Mouse (Mus musculus) brown adipose tissue, adult 24 weeks (tissue): ENCODE data around the gene Specc1. TPM values are rescaled to one million over a fixed set of nuclear protein-coding genes. Genes with fewer than 3 reads are reported as not detected.

Source experiments
- H3K27ac ChIP-seq: fragments of 200-500 bp; replicated peaks from 2 replicates; pipeline ENCODE4 v1.5.1; 2012; ENCODE audit warnings: low read depth, mild to moderate bottlenecking, low read length
- H3K4me1 ChIP-seq: fragments of 200-500 bp; 2 replicates; pipeline ENCODE4 v1.6.1; 2012; ENCODE audit warnings: low read length, mixed read lengths; ENCODE audit not compliant: control insufficient read depth, insufficient read depth, insufficient read length
- H3K4me3 ChIP-seq: fragments of 200-500 bp; 2 replicates; pipeline ENCODE4 v1.5.1; 2012; ENCODE audit warnings: low read depth, mild to moderate bottlenecking, low read length, moderate library complexity; ENCODE audit not compliant: insufficient read depth
- polyA plus RNA-seq: library from polyadenylated mRNA; stranded (reverse); fragments of >200 nt; gene quantifications from 2 replicates; pipeline ENCODE4 v1.2.4, GENCODE M21; 2012; ENCODE audit not compliant: missing spikeins, insufficient read depth, insufficient read length

Gene Specc1
- polyA plus RNA-seq, 1 experiment: 2.5 TPM

- no peaks in the 10 kb centered on the region for H3K4me1 ChIP-seq
- no peak overlapping the region for H3K27ac ChIP-seq
- H3K4me3 ChIP-seq: no peak overlapping the region
These were observed 118.0 kb downstream of the Specc1 start for GRCm38 (mm10) chr11:62074578-62074977.

DNA sequence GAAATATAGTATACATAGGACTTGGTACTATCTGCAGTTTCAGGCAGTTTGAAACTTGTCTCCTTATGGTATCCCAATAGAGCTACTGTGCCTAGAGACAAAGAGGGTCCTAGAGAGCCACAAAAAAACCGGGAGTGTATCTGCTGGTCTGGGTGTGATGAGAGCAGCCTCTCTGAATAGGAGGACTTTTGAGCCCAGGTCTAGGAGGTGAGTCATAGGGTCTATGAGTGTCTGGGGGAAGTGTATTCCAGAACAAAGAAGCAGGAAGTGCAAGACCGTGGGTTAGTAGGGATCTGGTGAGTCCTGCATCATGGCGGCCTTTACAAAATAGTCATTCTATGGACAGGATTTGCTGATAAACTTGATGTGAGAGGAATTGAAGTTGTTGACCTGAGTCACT, 118.5 kb downstream of the Specc1 start:
- no peaks in the 10 kb centered on the region for H3K4me1 ChIP-seq
- no peak overlapping the region for H3K4me3 ChIP-seq
- no peak overlapping the region for H3K27ac ChIP-seq

- no peaks in the 10 kb centered on the region for H3K4me1 ChIP-seq
- no peak overlapping the region for H3K4me3 ChIP-seq
- no peak overlapping the region for H3K27ac ChIP-seq
These were observed 119.0 kb downstream of the Specc1 start for GRCm38 (mm10) chr11:62075551-62075950.

DNA sequence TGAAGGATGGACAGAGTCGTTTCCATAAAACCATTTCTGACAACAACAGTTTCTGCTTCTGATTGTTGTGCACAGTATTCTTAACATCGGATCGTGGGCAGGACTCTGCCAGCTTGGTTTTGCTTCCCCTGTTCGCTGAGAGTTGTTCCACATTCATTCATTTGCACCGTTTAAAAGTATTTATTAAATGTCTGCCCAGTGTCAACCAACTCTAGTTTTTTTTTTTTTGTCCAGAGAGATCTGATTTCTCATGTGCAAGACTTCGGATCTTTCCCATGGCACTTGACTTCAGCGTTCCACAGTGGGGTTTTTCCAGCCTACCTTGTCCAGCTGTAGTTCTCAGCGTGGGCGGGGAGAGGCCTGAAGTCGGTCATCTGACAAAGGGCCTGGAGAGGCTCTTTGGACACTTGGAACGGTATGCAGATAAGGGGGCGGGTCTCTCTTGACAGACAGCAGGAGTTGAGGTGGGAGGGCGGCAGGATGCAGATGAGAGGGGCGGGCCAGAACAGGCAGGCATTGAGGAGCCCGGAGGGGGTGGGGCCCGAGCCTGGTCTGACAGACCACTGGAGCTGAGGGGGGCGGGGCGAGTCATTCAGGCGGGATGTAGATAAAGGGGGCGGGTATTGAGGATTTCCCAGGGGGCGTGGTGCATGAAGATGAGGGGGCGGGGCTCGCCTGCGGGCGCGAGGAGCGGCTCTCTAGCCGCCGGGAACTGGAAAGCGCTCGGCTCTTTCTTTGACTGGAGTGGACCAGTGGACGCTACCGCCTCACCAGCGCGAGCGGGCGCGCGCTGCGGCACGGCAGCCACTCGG, 120.0 kb downstream of the Specc1 start:
- H3K4me3 ChIP-seq: peak overlapping the region; percentile 54
- H3K4me1 ChIP-seq: no peaks in the 10 kb centered on the region
- H3K27ac ChIP-seq: no peak overlapping the region

DNA sequence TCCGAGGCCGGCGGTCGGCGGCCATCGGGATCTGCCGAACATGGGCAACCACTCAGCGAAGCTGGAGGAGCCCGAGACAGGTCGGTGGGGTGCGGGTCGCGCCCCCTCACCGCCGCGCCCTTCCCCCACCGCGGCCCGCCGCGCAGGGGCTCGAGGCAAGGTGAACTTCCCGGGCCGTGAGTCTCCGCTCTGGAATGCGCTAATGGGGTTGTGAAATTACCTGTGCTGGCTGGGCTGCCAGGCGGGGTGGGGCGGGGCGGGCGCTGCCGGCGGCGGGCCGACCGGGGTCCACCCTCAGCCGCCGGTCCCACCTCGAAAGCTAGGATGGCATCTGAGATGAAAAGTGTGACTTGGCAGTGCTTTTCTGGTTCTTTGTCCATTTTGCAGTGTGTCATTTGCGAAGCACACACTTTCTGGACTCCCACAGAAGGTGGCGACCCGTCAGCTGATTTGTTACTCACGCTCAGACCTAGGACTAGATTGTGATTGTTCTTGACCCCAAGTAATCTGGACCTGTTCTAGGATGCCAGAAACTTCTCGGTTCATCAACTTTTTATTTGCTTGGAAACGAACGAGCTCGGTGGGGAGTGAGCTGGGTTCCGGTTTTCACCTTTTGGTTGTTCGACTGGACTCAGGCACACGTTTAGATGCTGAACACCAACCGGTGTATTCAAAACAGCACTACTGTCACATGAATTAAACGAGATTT, 120.7 kb downstream of the Specc1 start:
- no peaks in the 10 kb centered on the region for H3K4me1 ChIP-seq
- no peak overlapping the region for H3K27ac ChIP-seq
- H3K4me3 ChIP-seq: peak overlapping the region; percentile 54

DNA sequence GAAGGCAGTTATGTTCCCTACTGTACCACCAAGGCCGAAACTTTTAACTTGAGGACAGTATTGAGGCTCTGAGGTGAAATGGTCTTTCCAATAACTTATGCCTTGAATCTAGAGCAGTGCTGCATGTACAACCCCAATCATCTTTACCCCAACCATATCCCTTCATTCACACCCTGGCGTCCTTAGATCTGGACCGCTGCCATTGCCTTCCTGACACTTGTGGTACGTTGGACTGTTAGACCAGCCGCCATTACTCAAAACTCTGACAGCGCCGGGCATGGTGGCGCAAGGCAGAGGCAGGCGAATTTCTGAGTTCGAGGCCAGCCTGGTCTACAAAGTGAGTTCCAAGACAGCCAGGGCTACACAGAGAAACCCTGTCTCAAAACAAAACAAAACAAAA, 121.8 kb downstream of the Specc1 start:
- Histone ChIP-seq H3K4me1 (no peaks in the 10 kb centered on the region), H3K27ac (no peak overlapping the region), H3K4me3 (no peak overlapping the region)

DNA sequence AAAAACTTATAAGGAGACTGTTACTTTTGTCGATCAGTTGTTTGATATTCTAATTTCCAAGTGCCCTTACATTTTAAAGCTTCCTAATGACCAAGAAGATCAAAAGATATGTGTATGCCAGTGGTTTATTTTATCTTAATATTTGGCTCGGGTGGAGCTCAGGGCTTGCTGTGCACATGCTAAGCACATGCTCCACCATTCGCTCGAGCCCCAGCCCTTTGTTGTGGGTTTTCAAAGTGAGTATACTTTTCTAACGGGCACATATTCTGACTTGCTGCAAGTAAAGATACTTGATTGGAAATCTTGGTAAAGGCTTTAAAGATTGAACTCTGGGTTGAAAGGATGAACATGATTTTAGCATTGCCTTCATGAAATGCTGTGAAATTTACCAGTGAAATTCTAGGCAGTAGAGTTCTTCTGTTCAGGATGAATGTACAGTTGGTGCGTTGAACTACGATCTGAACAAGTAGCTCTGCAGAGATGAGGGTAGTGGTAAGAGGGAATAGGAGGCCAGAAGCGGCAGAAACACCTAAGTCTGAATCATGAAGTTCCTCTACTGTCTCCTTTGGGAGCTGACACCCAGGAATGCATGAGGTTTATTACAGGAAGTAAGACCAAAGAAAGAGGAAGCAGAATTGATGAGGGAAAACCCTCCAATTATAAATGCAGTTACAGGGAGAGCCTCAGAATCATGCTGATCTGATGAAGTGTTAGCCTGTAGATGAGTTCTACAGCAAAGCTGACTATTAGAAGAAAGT, 122.7 kb downstream of the Specc1 start:
- Histone ChIP-seq H3K4me3 (no peak overlapping the region), H3K4me1 (no peaks in the 10 kb centered on the region), H3K27ac (no peak overlapping the region)

DNA sequence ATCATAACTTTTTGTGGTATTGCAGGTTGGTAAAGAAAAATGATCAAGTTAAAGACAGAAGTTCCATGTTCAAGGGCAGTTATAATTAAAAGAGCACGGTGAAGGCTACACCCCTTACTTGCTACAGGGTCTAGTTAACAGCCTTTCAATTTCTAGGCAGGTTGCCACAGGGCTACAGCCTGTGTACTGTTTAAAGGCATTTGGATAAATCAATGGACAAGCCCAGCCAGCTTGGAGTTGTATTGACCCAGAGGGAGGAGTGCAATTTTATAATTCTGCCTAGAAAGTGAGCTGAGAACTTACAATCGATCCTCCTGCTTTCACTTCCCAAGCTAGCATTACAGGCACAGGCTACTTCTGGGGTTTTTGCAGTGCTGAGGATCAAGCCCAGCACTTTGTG, 123.9 kb downstream of the Specc1 start:
- Histone ChIP-seq H3K4me3 (no peak overlapping the region), H3K4me1 (no peaks in the 10 kb centered on the region), H3K27ac (no peak overlapping the region)

DNA sequence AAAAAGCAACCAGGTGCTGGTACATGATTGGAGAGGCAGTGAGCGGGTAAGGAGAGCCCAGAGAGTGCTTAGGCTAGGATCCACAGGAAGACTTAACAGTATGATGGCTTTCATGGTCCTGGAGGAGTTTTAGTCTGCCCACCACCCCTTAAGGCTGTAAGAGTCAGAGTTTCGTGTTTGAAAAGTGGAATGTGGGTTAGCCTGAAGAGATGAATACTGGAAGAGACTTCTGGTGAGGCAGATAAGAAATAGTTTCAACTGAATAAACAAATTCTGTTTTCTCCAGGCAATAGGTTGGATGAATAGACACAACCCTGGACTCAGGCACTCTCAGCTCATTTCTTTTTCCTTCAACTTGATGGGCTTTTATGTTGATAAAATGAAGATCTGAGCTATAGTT, 130.1 kb downstream of the Specc1 start:
- Histone ChIP-seq H3K27ac (no peak overlapping the region), H3K4me3 (no peak overlapping the region), H3K4me1 (no peaks in the 10 kb centered on the region)

DNA sequence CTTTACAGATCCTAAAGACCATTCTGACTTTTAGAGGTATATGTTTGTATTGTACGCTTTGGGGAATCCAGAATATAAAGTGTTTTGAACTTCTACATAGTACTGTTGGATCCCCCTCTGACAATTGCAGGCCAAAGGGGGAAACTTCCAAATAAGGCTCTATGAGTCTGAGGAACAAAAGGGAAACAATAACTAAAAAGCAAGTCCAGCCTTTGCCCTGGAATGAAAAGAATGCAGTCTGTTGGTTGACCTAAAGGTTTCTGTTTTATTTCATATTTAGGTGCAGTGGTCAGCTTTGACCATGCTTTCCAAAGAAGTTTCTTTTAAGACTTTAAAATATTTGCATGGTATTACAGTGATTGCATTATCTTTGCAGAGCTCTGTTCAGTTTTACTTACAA, 130.5 kb downstream of the Specc1 start:
- no peak overlapping the region for H3K27ac ChIP-seq

DNA sequence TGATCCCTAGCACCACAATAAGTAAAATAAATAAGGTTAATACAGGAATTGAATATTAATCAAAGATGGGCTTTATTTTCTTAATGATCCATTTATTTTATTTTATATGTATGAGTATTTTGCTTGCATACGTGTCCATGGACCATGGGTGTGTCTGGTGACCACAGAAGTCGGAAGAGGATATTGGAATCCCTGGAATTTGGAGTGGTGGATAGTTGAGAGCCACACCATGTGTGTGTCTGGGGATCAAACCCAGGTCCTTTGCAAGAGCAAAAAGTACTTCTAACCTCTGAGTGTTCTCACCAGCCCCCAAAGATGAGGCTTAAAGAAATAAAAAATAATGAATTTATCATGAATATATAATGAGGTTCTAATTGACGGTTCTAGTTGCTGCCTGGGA, 132.1 kb downstream of the Specc1 start:
- Histone ChIP-seq H3K4me3 (no peak overlapping the region), H3K4me1 (no peaks in the 10 kb centered on the region), H3K27ac (no peak overlapping the region)

More for the DNA sequence above, 130.5 kb downstream of the Specc1 start:
- no peak overlapping the region for H3K4me3 ChIP-seq
- no peaks in the 10 kb centered on the region for H3K4me1 ChIP-seq

GRCm38 (mm10) chr11:62090321-62090720, 133.8 kb downstream of the Specc1 start:
- H3K4me1 ChIP-seq: no peaks in the 10 kb centered on the region
- H3K27ac ChIP-seq: no peak overlapping the region
- no peak overlapping the region for H3K4me3 ChIP-seq

DNA sequence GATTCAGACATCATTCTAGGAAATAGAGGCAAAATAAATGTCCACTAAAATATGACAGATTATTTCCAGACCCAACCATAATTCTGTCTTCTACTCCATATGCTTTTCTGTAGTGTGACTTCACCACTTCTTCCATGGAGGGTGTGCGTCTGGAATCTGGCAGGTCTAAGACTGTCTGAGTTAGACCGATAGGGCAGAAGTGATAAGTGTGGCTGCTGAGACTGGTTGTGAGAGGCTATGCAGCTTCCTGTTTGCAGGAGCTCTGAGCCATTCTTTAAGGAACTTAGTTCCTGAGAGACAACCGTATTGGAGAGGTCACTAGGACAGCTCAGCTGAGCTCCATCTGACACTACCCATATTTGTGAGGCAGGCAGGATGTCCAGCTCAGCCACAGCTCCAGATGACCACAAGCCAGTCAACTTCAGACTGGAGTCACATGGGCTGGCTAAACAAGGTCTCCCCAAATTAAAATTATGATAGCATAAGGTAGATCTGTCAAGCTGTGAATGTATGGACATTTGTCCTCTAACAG, 146.9 kb downstream of the Specc1 start:
- Histone ChIP-seq H3K27ac (no peak overlapping the region), H3K4me1 (no peaks in the 10 kb centered on the region), H3K4me3 (no peak overlapping the region)

GRCm38 (mm10) chr11:62106401-62106871, 149.9 kb downstream of the Specc1 start:
- Histone ChIP-seq H3K4me3 (no peak overlapping the region), H3K27ac (no peak overlapping the region), H3K4me1 (no peaks in the 10 kb centered on the region)

- Histone ChIP-seq H3K4me3 (no peak overlapping the region), H3K27ac (no peak overlapping the region), H3K4me1 (no peaks in the 10 kb centered on the region)
These were observed 150.8 kb downstream of the Specc1 start for GRCm38 (mm10) chr11:62107272-62107836.
